Mouse (Mus musculus): ENCODE measurements at regions not wholly inside any gene's neighbourhood (a gene's known extent, or its start where the extent isn't known, plus 50 kb on each side); places are given as distances from the start of the nearest gene placed in this dataset.
A peak's percentile ranks its signal among the peaks of the same experiment; 100 is the strongest.

DNA sequence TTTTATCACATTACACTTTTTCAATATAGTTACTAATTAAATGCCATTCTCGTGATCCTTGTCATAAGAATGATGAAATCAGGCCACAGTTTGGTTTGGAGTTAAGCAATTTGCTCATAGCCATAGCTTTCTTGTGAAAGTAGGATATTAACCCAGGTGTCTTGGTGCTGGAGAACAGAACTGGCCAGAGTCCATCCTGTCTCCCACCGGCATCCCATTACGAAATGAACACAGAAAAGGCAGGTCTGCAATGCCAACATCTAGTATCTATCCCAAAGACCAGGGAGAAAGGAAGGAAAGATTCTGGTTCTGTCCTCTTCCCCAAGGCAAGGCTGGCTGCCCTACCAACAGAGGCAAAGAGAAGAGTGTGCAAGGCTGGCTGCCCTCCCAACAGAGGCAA, 61.6 kb upstream of the Avpr1a start:
- H3K27ac ChIP-seq (ENCODE audit: low read length), result no peak overlapping the region
- ATAC-seq (replicated peaks; ENCODE audit: extremely low read depth, insufficient read depth, low FRiP score), result no peak
- WGBS, result 78% methylated on average over 3 of the region's 3 CpGs
- no peak overlapping the region for H3K4me2 ChIP-seq (ENCODE audit: low read depth, low read length)
- H3K4me1 ChIP-seq (ENCODE audit: control insufficient read depth, insufficient read depth, low read length), result no peaks in the 10 kb centered on the region
- H3K27me3 ChIP-seq (ENCODE audit: control insufficient read depth, insufficient read depth, low read length), result no peaks in the 10 kb centered on the region
- H3K9ac ChIP-seq (ENCODE audit: low read length), result no peak overlapping the region
- no peak overlapping the region for H3K4me3 ChIP-seq (ENCODE audit: low read length)
- H3K36me3 ChIP-seq (ENCODE audit: control insufficient read depth, insufficient read depth), result no peaks in the 10 kb centered on the region
- H3K9me3 ChIP-seq (replicated peaks; ENCODE audit: control insufficient read depth, low read length), result no peaks in the 10 kb centered on the region

DNA sequence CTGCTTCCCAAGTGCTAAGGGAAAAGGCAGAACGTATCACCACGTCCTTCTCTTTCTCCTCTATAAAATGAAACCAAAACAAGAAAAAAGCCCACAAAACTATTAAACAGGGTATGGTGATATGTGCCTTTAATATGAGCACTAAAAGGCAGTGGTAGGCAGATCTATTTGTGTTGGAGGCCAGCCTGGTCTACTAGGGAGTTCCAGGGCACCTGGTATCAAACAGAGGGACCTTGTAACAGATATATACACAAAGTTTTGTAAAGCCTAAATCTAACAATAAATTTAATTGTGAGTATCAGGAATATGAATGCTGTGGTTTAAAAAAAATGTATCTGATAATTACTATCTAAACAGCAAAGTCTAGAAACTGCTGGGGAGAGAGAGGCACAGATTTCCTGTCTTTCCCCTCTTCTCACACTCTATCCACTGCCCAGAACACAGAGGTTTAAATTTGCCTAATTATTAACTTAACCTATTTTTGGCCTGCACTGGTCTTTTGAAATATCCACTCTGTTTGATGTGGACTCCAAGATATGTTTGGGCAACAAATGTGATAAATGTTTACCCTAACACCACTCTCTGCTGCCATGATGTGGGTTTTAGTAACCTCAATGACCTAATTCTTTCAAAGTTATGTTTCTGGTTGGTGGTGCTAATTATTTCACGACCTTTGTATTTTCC, 68.5 kb upstream of the Avpr1a start:
- 71% methylated on average over 3 of the region's 3 CpGs for WGBS
- H3K9me3 ChIP-seq (replicated peaks; ENCODE audit: control insufficient read depth, low read length), result no peaks in the 10 kb centered on the region
- no peaks in the 10 kb centered on the region for H3K36me3 ChIP-seq (ENCODE audit: control insufficient read depth, insufficient read depth)
- ATAC-seq (replicated peaks; ENCODE audit: extremely low read depth, insufficient read depth, low FRiP score), result no peak
- no peaks in the 10 kb centered on the region for H3K27me3 ChIP-seq (ENCODE audit: control insufficient read depth, insufficient read depth, low read length)
- no peak overlapping the region for H3K4me2 ChIP-seq (ENCODE audit: low read depth, low read length)
- no peaks in the 10 kb centered on the region for H3K4me1 ChIP-seq (ENCODE audit: control insufficient read depth, insufficient read depth, low read length)
- H3K9ac ChIP-seq (ENCODE audit: low read length), result no peak overlapping the region
- H3K4me3 ChIP-seq (ENCODE audit: low read length), result no peak overlapping the region
- H3K27ac ChIP-seq (ENCODE audit: low read length), result no peak overlapping the region

DNA sequence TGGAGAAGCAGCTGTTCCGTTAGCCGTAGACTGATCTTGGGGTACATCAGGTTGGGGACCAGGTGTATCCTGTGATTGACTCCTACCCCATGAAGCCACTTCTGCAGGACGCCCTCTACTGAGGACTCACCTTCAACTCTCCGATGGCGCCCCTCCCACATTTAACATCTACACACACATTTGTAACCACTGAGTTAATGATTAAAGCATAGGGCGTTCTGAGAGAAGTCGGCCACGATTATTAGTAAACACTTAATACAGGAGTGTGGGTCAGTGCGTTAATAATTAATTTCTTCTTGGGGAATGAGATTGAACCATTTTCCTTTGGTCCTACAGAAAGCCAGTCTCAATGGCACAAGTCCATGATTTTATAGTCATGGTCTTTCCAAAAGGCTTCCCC, 105.0 kb upstream of the Avpr1a start:
- H3K27ac ChIP-seq (ENCODE audit: low read length), result no peak overlapping the region
- H3K4me2 ChIP-seq (ENCODE audit: low read depth, low read length), result no peak overlapping the region
- H3K9me3 ChIP-seq (replicated peaks; ENCODE audit: control insufficient read depth, low read length), result no peaks in the 10 kb centered on the region
- H3K4me1 ChIP-seq (ENCODE audit: control insufficient read depth, insufficient read depth, low read length), result no peaks in the 10 kb centered on the region
- 86% methylated on average over 9 of the region's 9 CpGs for WGBS
- H3K36me3 ChIP-seq (ENCODE audit: control insufficient read depth, insufficient read depth), result no peaks in the 10 kb centered on the region
- H3K27me3 ChIP-seq (ENCODE audit: control insufficient read depth, insufficient read depth, low read length), result no peaks in the 10 kb centered on the region
- no peak for ATAC-seq (replicated peaks; ENCODE audit: extremely low read depth, insufficient read depth, low FRiP score)
- H3K4me3 ChIP-seq (ENCODE audit: low read length), result no peak overlapping the region
- no peak overlapping the region for H3K9ac ChIP-seq (ENCODE audit: low read length)

DNA sequence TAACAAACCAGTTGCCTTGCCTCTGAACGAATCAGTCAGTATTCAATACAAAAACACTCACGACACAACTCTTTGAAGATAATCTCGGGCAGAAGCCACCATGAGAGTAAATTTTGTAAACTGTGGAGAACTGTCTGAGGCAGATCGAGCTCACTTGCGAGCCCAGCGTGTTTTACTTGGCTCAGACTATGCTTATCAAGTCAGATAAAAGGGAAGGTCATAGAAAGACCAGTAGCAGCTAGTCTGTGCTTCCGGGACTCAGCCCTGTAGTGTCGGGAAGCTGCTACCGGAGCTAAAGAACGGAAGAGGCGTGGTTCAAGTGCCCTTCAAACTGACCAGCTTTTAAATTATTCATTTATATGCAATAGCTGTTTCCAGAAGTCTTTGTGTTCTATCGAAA, 105.9 kb upstream of the Avpr1a start:
- WGBS, result 44% methylated on average over 12 of the region's 12 CpGs
- no peak overlapping the region for H3K4me3 ChIP-seq (ENCODE audit: low read length)

DNA sequence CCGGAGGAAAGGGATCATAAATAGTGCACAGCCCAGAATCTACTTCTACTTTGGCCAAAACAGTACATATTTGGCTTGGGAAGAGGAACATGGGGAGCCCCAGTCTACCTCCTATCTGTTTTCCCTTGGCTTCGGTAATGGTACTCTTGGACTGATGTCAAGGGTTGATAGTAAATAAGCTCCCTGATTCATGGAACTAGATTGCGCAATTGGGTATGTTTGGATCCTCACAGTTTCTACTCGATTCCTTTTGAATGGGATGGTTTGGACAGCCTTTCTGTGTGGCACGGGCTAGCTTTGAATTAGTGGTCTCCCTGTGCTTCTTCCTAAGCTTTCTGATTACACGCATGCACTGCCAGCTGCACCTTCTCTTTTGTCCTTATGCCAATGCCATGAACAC, 121.4 kb upstream of the Avpr1a start:
- H3K9ac ChIP-seq (ENCODE audit: low read length), result no peak overlapping the region
- H3K27ac ChIP-seq (ENCODE audit: low read length), result no peak overlapping the region
- no peaks in the 10 kb centered on the region for H3K27me3 ChIP-seq (ENCODE audit: control insufficient read depth, insufficient read depth, low read length)
- no peak overlapping the region for H3K4me2 ChIP-seq (ENCODE audit: low read depth, low read length)
- 77% methylated on average over 6 of the region's 6 CpGs for WGBS
- H3K36me3 ChIP-seq (ENCODE audit: control insufficient read depth, insufficient read depth), result no peaks in the 10 kb centered on the region
- H3K4me1 ChIP-seq (ENCODE audit: control insufficient read depth, insufficient read depth, low read length), result no peaks in the 10 kb centered on the region
- ATAC-seq (replicated peaks; ENCODE audit: extremely low read depth, insufficient read depth, low FRiP score), result no peak
- no peaks in the 10 kb centered on the region for H3K9me3 ChIP-seq (replicated peaks; ENCODE audit: control insufficient read depth, low read length)
- H3K4me3 ChIP-seq (ENCODE audit: low read length), result no peak overlapping the region

More for the DNA sequence above, 105.9 kb upstream of the Avpr1a start:
- no peak overlapping the region for H3K27ac ChIP-seq (ENCODE audit: low read length)
- H3K9ac ChIP-seq (ENCODE audit: low read length), result no peak overlapping the region
- no peaks in the 10 kb centered on the region for H3K27me3 ChIP-seq (ENCODE audit: control insufficient read depth, insufficient read depth, low read length)
- ATAC-seq (replicated peaks; ENCODE audit: extremely low read depth, insufficient read depth, low FRiP score), result peak; percentile 41; the same call in 1 of the 2 replicates
- H3K4me1 ChIP-seq (ENCODE audit: control insufficient read depth, insufficient read depth, low read length), result no peaks in the 10 kb centered on the region
- no peaks in the 10 kb centered on the region for H3K36me3 ChIP-seq (ENCODE audit: control insufficient read depth, insufficient read depth)
- no peaks in the 10 kb centered on the region for H3K9me3 ChIP-seq (replicated peaks; ENCODE audit: control insufficient read depth, low read length)
- H3K4me2 ChIP-seq (ENCODE audit: low read depth, low read length), result peak overlapping the region; percentile 37; the same call in 1 of the 2 replicates

DNA sequence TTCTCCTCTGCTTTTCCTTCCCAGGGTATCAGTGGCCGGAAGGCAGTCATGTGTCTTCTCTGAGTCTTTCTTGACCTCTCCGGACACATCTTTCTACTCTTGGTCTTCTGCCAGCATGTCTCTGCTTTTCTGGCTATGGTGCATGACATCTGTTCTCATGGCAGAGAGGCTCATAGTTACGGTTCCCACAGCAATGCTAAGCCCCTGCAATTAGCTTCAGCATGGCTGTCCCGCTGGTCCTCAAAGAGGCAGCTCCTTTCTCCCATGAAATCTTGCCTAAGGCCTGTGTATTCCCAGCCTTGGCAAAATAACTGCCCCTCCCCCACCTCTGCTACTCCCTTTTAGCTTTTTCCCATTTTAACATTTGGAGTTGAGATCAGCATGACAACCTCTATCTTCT, 129.4 kb upstream of the Avpr1a start:
- H3K4me3 ChIP-seq (ENCODE audit: low read length), result no peak overlapping the region
- no peak for ATAC-seq (replicated peaks; ENCODE audit: extremely low read depth, insufficient read depth, low FRiP score)
- H3K9ac ChIP-seq (ENCODE audit: low read length), result no peak overlapping the region
- H3K27ac ChIP-seq (ENCODE audit: low read length), result no peak overlapping the region
- H3K4me2 ChIP-seq (ENCODE audit: low read depth, low read length), result no peak overlapping the region
- no peaks in the 10 kb centered on the region for H3K27me3 ChIP-seq (ENCODE audit: control insufficient read depth, insufficient read depth, low read length)
- 64% methylated on average over 4 of the region's 4 CpGs for WGBS
- no peaks in the 10 kb centered on the region for H3K36me3 ChIP-seq (ENCODE audit: control insufficient read depth, insufficient read depth)
- H3K9me3 ChIP-seq (replicated peaks; ENCODE audit: control insufficient read depth, low read length), result no peaks in the 10 kb centered on the region
- no peaks in the 10 kb centered on the region for H3K4me1 ChIP-seq (ENCODE audit: control insufficient read depth, insufficient read depth, low read length)

DNA sequence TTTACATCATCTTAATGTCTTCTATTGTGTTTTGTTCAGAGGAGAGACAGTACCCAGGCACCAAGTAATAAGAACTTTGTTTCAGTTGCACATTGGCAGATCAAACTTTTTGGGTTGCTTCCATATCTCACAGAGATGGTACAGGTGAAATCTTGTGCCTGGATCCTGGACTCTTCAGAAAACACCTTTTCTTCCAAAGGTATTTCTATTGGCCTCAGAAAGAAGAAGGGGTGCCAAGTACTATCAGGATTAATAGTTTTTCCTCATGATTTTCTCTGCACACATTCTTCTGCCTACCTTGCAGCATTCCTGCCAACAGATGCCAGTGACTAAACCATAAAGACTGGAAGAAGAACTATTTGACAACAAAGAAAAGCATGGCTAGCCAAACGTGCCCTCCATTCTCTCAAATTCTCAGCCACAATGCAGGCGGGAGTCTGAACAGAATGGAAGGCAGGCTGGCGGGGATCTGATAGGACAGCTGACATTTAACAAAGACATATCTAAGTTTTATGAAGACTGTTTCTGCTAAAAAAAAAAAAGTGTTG, 137.6 kb upstream of the Avpr1a start:
- Histone ChIP-seq H3K27me3 (ENCODE audit: control insufficient read depth, insufficient read depth, low read length) (no peaks in the 10 kb centered on the region), H3K4me2 (ENCODE audit: low read depth, low read length) (no peak overlapping the region), H3K36me3 (ENCODE audit: control insufficient read depth, insufficient read depth) (no peaks in the 10 kb centered on the region), H3K4me3 (ENCODE audit: low read length) (no peak overlapping the region), H3K9ac (ENCODE audit: low read length) (no peak overlapping the region), H3K9me3 (replicated peaks; ENCODE audit: control insufficient read depth, low read length) (peaks cover 2% of the 10 kb centered on the region; the same call in 1 of the 2 replicates), H3K27ac (ENCODE audit: low read length) (no peak overlapping the region), H3K4me1 (ENCODE audit: control insufficient read depth, insufficient read depth, low read length) (no peaks in the 10 kb centered on the region)
- WGBS, result 75% methylated on average over 3 of the region's 3 CpGs
- ATAC-seq (replicated peaks; ENCODE audit: extremely low read depth, insufficient read depth, low FRiP score), result no peak

DNA sequence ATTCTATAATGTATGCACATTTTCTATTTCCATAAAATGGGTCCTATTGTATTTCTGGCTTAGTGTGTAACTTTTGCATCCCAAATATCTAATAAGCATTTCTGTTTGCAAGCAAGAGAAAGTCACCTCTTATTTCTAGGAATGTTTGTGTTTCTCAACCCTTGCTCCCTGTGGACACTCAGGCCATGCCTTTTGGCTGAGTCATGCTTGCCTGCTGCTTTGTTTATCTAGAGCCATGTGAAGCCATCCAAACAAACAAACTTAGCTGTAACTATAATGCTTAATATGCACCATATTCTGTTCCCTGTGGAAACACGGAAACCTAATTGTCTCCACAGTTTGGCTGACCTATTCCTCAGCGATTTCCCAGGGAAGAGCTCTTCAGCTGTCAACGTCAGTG, 139.6 kb upstream of the Avpr1a start:
- Histone ChIP-seq H3K27me3 (ENCODE audit: control insufficient read depth, insufficient read depth, low read length) (no peaks in the 10 kb centered on the region), H3K4me2 (ENCODE audit: low read depth, low read length) (no peak overlapping the region), H3K9me3 (replicated peaks; ENCODE audit: control insufficient read depth, low read length) (peaks cover 2% of the 10 kb centered on the region; the same call in 1 of the 2 replicates), H3K4me3 (ENCODE audit: low read length) (no peak overlapping the region), H3K9ac (ENCODE audit: low read length) (no peak overlapping the region), H3K27ac (ENCODE audit: low read length) (no peak overlapping the region), H3K36me3 (ENCODE audit: control insufficient read depth, insufficient read depth) (no peaks in the 10 kb centered on the region), H3K4me1 (ENCODE audit: control insufficient read depth, insufficient read depth, low read length) (no peaks in the 10 kb centered on the region)
- no peak for ATAC-seq (replicated peaks; ENCODE audit: extremely low read depth, insufficient read depth, low FRiP score)
- WGBS, result 83% methylated on average over 3 of the region's 3 CpGs

DNA sequence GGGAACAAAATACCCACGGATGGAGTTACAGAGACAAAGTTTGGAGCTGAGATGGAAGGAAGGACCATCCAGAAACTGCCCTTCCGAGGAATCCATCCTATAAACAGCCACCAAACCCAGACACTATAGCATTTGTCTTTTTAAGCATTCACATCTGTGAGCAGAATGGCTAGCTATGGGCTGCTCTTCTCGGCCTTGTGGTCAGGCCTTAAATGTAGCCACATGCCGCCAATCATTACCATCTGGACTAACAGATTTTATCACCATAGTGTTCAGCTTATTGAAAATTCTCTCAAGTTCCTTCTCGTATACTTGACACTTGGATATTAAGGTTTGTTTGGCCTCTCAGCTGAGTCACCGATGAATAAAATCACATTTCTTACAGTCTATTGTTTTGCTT, 146.0 kb upstream of the Avpr1a start:
- Histone ChIP-seq H3K36me3 (ENCODE audit: control insufficient read depth, insufficient read depth) (no peaks in the 10 kb centered on the region), H3K4me3 (ENCODE audit: low read length) (no peak overlapping the region), H3K9me3 (replicated peaks; ENCODE audit: control insufficient read depth, low read length) (no peaks in the 10 kb centered on the region), H3K27me3 (ENCODE audit: control insufficient read depth, insufficient read depth, low read length) (no peaks in the 10 kb centered on the region), H3K9ac (ENCODE audit: low read length) (no peak overlapping the region), H3K4me1 (ENCODE audit: control insufficient read depth, insufficient read depth, low read length) (no peaks in the 10 kb centered on the region), H3K27ac (ENCODE audit: low read length) (no peak overlapping the region), H3K4me2 (ENCODE audit: low read depth, low read length) (no peak overlapping the region)
- 81% methylated on average over 6 of the region's 6 CpGs for WGBS
- ATAC-seq (replicated peaks; ENCODE audit: extremely low read depth, insufficient read depth, low FRiP score), result no peak
